Mouse (Mus musculus) adrenal gland, postnatal 25 days (tissue): Measurements from ENCODE around the gene Bcorl1. TPM values are rescaled to one million over a fixed set of nuclear protein-coding genes. Genes with fewer than 3 reads are reported as not detected.

ENCODE experiments used
- DNase-seq: peaks from one replicate; pipeline ENCODE4 v3.0.0; 2021; ENCODE audit warnings: mixed read lengths
- total RNA-seq: library from RNA; stranded (reverse); gene quantifications from 2 replicates; pipeline ENCODE4 v1.2.3, GENCODE M21; 2021

Gene Bcorl1
- total RNA-seq, 1 experiment from 2014 or later: 16.9 TPM

- DNase-seq: peak; percentile 20
Measured at GRCm38 (mm10) chrX:48449646-48450045, 108.5 kb downstream of the Bcorl1 start.

GRCm38 (mm10) chrX:48452231-48452890, 111.2 kb downstream of the Bcorl1 start:
- no peak for DNase-seq

- DNase-seq: peak; percentile 31
Measured at GRCm38 (mm10) chrX:48452931-48453673, 111.9 kb downstream of the Bcorl1 start.

GRCm38 (mm10) chrX:48453736-48454494, 112.8 kb downstream of the Bcorl1 start:
- DNase-seq: peak; percentile 79

GRCm38 (mm10) chrX:48454495-48454878, 113.3 kb downstream of the Bcorl1 start:
- DNase-seq: no peak

GRCm38 (mm10) chrX:48455018-48455417, 113.9 kb downstream of the Bcorl1 start:
- DNase-seq: peak; percentile 64

- DNase-seq: no peak
Measured at GRCm38 (mm10) chrX:48456956-48457355, 115.8 kb downstream of the Bcorl1 start.

Other genes starting within 250 kb of the Bcorl1 start
- 0.76 and 1.3 TPM in 2 replicates for gene Xpnpep2, start 232.6 kb upstream of the Bcorl1 start, total RNA-seq
- 0.43 and 0.82 TPM in 2 replicates for gene Sash3, start 194.9 kb upstream of the Bcorl1 start, total RNA-seq
- 18.4 and 22.2 TPM in 2 replicates for gene Zdhhc9, start 132.5 kb upstream of the Bcorl1 start, total RNA-seq
- 15.8 and 18.5 TPM in 2 replicates for gene Utp14a, start 84.5 kb upstream of the Bcorl1 start, total RNA-seq
- 25.6 and 27.2 TPM in 2 replicates for gene Elf4, start 121.8 kb downstream of the Bcorl1 start, total RNA-seq
- gene Aifm1, start 172.2 kb downstream of the Bcorl1 start, total RNA-seq: 211 and 225 TPM in 2 replicates
- 17.8 and 24.4 TPM in 2 replicates for gene Rab33a, start 177.9 kb downstream of the Bcorl1 start, total RNA-seq